In the genomic region with DNA sequence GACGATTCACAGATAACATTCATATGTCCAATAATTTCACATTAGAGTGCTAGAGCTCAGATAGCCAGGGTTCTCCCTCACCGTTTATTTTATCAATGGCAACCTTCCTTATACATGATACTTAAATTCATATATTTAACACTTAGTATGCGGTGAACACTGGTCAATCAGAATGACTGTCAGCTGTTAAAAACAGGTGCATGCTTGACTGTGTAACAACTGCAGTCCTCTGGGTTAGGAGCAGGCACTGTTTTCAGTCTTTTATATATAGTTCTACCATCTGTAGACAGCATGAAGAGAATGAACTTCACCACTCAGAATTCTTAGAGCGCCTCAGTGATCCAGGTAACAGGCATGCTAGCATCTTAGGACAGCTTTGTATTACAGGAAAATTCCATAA, we compare ENCODE assay signal across 25 mouse cellular contexts.
"Had no signal": no experiment of that assay in that cellular context is flagged by ENCODE, and none has a peak within 500 bp of the region (broad histone marks: within the 10 kb centered on the region; RNA-seq: fewer than 3 reads in every experiment).

No protein-coding gene starts in this region.

- H3K4me3 ChIP-seq: heart, embryonic 10.5 days; hindbrain, embryonic 10.5 days; hindbrain, embryonic 12.5 days; intestine, embryonic 15.5 days; layer of hippocampus, adult 2 months; left cerebral cortex, adult 2 months; limb, embryonic 10.5 days; limb, embryonic 12.5 days; liver, embryonic 12.5 days had no signal

- H3K27ac ChIP-seq: gastrocnemius, adult 2 months; heart, embryonic 10.5 days; hindbrain, embryonic 10.5 days; hindbrain, embryonic 12.5 days; hindbrain, embryonic 14.5 days; intestine, embryonic 15.5 days; layer of hippocampus, adult 2 months; left cerebral cortex, adult 2 months; limb, embryonic 10.5 days; limb, embryonic 12.5 days; liver, embryonic 12.5 days; liver, embryonic 14.5 days had no signal

- H3K9ac ChIP-seq: hindbrain, embryonic 12.5 days; hindbrain, embryonic 14.5 days; intestine, embryonic 15.5 days; limb, embryonic 12.5 days; liver, embryonic 12.5 days; liver, embryonic 14.5 days had no signal

- ATAC-seq: forebrain, embryonic 16.5 days; hindbrain, embryonic 16.5 days; inflammation-experienced regulatory T-cells, adult 6 months; intestine, embryonic 15.5 days; intestine, postnatal 0 days; liver, embryonic 12.5 days had no signal

- DNase-seq: gastrocnemius, adult 2 months; gastrocnemius, postnatal 10 days; gastrocnemius, postnatal 25 days; heart, adult 18-20 months; heart, postnatal 36 days; kidney, adult 18-20 months; kidney, adult 8-10 months; kidney, postnatal 10 days; kidney, postnatal 25 days; kidney, postnatal 4 days had no signal

- H3K4me2 ChIP-seq: hindbrain, embryonic 12.5 days; hindbrain, embryonic 14.5 days; intestine, embryonic 15.5 days; limb, embryonic 12.5 days; liver, embryonic 12.5 days had no signal

- H3K27me3 ChIP-seq: hindbrain, embryonic 12.5 days; intestine, embryonic 15.5 days; limb, embryonic 12.5 days; liver, embryonic 12.5 days had no signal

- H3K36me3 ChIP-seq: heart, embryonic 10.5 days; hindbrain, embryonic 10.5 days; hindbrain, embryonic 12.5 days; intestine, embryonic 15.5 days; limb, embryonic 10.5 days; limb, embryonic 12.5 days; liver, embryonic 12.5 days had no signal

- H3K4me1 ChIP-seq: hindbrain, embryonic 12.5 days; intestine, embryonic 15.5 days; limb, embryonic 10.5 days; limb, embryonic 12.5 days; liver, embryonic 12.5 days had no signal

- H3K9me3 ChIP-seq: heart, embryonic 10.5 days; hindbrain, embryonic 10.5 days; hindbrain, embryonic 12.5 days; intestine, embryonic 15.5 days; limb, embryonic 10.5 days; limb, embryonic 12.5 days; liver, embryonic 12.5 days had no signal
